Mouse (Mus musculus): ENCODE measurements around the gene Kcnj3. TPM values are rescaled to one million over a fixed set of nuclear protein-coding genes. Genes with fewer than 3 reads are reported as not detected.
"Not testable (repeated sequence)": the region's sequence is repeated elsewhere in the genome, so short reads cannot be mapped to it uniquely, and the experiment has no call there.

Gene Kcnj3
- polyA plus RNA-seq, 1 experiment from 2014 or later = 5.2 TPM

- Histone ChIP-seq H3K27me3 (replicated peaks) (no peaks in the 10 kb centered on the region), H3K27ac (no peak overlapping the region), H3K4me2 (no peak overlapping the region), H3K9ac (no peak overlapping the region), H3K4me1 (no peaks in the 10 kb centered on the region), H3K9me3 (no peaks in the 10 kb centered on the region), H3K36me3 (replicated peaks) (no peaks in the 10 kb centered on the region), H3K4me3 (no peak overlapping the region)
- ATAC-seq (replicated peaks) = no peak
- WGBS = 96% methylated on average over 2 of the region's 2 CpGs
Observed at GRCm38 (mm10) chr2:55459195-55459594, 23.4 kb downstream of the Kcnj3 start.

- Histone ChIP-seq H3K4me1 (no peaks in the 10 kb centered on the region), H3K36me3 (replicated peaks) (no peaks in the 10 kb centered on the region), H3K27me3 (replicated peaks) (no peaks in the 10 kb centered on the region), H3K9me3 (no peaks in the 10 kb centered on the region), H3K27ac (no peak overlapping the region), H3K4me3 (no peak overlapping the region), H3K4me2 (no peak overlapping the region), H3K9ac (no peak overlapping the region)
- peak; percentile 48; the same call in 1 of the 2 replicates for ATAC-seq (replicated peaks)
- WGBS = 41% methylated on average over 2 of the region's 2 CpGs
Observed at GRCm38 (mm10) chr2:55469141-55469540, 33.4 kb downstream of the Kcnj3 start.

- no peaks in the 10 kb centered on the region for H3K4me1 ChIP-seq
- no peak overlapping the region for H3K27ac ChIP-seq
- ATAC-seq (replicated peaks) = no peak
- H3K36me3 ChIP-seq (replicated peaks) = no peaks in the 10 kb centered on the region
- no peaks in the 10 kb centered on the region for H3K27me3 ChIP-seq (replicated peaks)
- WGBS = 90% methylated on average over 2 of the region's 2 CpGs
- no peak overlapping the region for H3K4me3 ChIP-seq
- no peaks in the 10 kb centered on the region for H3K9me3 ChIP-seq
- no peak overlapping the region for H3K4me2 ChIP-seq
- H3K9ac ChIP-seq = no peak overlapping the region
Observed at GRCm38 (mm10) chr2:55470006-55470405, 34.2 kb downstream of the Kcnj3 start.

- Histone ChIP-seq H3K4me2 (no peak overlapping the region), H3K27me3 (replicated peaks) (no peaks in the 10 kb centered on the region), H3K36me3 (replicated peaks) (no peaks in the 10 kb centered on the region), H3K27ac (no peak overlapping the region), H3K4me1 (no peaks in the 10 kb centered on the region), H3K9me3 (no peaks in the 10 kb centered on the region), H3K9ac (no peak overlapping the region), H3K4me3 (no peak overlapping the region)
- 77% methylated on average over 4 of the region's 4 CpGs for WGBS
- no peak for ATAC-seq (replicated peaks)
Observed at GRCm38 (mm10) chr2:55479511-55479910, 43.7 kb downstream of the Kcnj3 start.

GRCm38 (mm10) chr2:55479933-55480601, 44.3 kb downstream of the Kcnj3 start:
- no peak overlapping the region for H3K9ac ChIP-seq
- no peaks in the 10 kb centered on the region for H3K27me3 ChIP-seq (replicated peaks)
- H3K27ac ChIP-seq = no peak overlapping the region
- ATAC-seq (replicated peaks) = no peak
- no peaks in the 10 kb centered on the region for H3K4me1 ChIP-seq
- H3K9me3 ChIP-seq = no peaks in the 10 kb centered on the region
- 72% methylated on average over 4 of the region's 4 CpGs for WGBS
- no peaks in the 10 kb centered on the region for H3K36me3 ChIP-seq (replicated peaks)
- H3K4me2 ChIP-seq = no peak overlapping the region
- H3K4me3 ChIP-seq = no peak overlapping the region

- no peaks in the 10 kb centered on the region for H3K36me3 ChIP-seq (replicated peaks)
- no peaks in the 10 kb centered on the region for H3K27me3 ChIP-seq (replicated peaks)
- no peak overlapping the region for H3K27ac ChIP-seq
- ATAC-seq (replicated peaks) = no peak
- no peaks in the 10 kb centered on the region for H3K4me1 ChIP-seq
- H3K4me3 ChIP-seq = no peak overlapping the region
- no peaks in the 10 kb centered on the region for H3K9me3 ChIP-seq
- H3K4me2 ChIP-seq = no peak overlapping the region
- no peak overlapping the region for H3K9ac ChIP-seq
Observed at GRCm38 (mm10) chr2:55480602-55480965, 44.8 kb downstream of the Kcnj3 start.

- H3K36me3 ChIP-seq (replicated peaks); H3K4me1 ChIP-seq; H3K27ac ChIP-seq; H3K27me3 ChIP-seq (replicated peaks); ATAC-seq (replicated peaks); H3K9ac ChIP-seq; H3K9me3 ChIP-seq; H3K4me3 ChIP-seq; H3K4me2 ChIP-seq: not testable (repeated sequence)
- WGBS = 90% methylated on average over 7 of the region's 7 CpGs
Observed at GRCm38 (mm10) chr2:55485500-55486129, 49.8 kb downstream of the Kcnj3 start.

- WGBS = 74% methylated on average over 9 of the region's 9 CpGs
- no peak overlapping the region for H3K9ac ChIP-seq
- H3K36me3 ChIP-seq (replicated peaks) = no peaks in the 10 kb centered on the region
- no peak overlapping the region for H3K4me3 ChIP-seq
- no peak overlapping the region for H3K27ac ChIP-seq
- no peaks in the 10 kb centered on the region for H3K27me3 ChIP-seq (replicated peaks)
- no peak overlapping the region for H3K4me2 ChIP-seq
- no peaks in the 10 kb centered on the region for H3K9me3 ChIP-seq
- ATAC-seq (replicated peaks) = no peak
- H3K4me1 ChIP-seq = no peaks in the 10 kb centered on the region
Observed at GRCm38 (mm10) chr2:55503390-55504176, 67.8 kb downstream of the Kcnj3 start.

GRCm38 (mm10) chr2:55505712-55506111, 69.9 kb downstream of the Kcnj3 start:
- Histone ChIP-seq H3K27ac (no peak overlapping the region), H3K4me3 (no peak overlapping the region), H3K9ac (no peak overlapping the region), H3K4me2 (no peak overlapping the region), H3K4me1 (no peaks in the 10 kb centered on the region), H3K36me3 (replicated peaks) (no peaks in the 10 kb centered on the region), H3K9me3 (no peaks in the 10 kb centered on the region), H3K27me3 (replicated peaks) (no peaks in the 10 kb centered on the region)
- no peak for ATAC-seq (replicated peaks)
- WGBS = 96% methylated on average over 1 of the region's 1 CpGs

GRCm38 (mm10) chr2:55517297-55517696, 81.5 kb downstream of the Kcnj3 start:
- H3K9ac ChIP-seq = no peak overlapping the region
- no peaks in the 10 kb centered on the region for H3K9me3 ChIP-seq
- no peak overlapping the region for H3K27ac ChIP-seq
- no peak for ATAC-seq (replicated peaks)
- no peak overlapping the region for H3K4me2 ChIP-seq
- no peak overlapping the region for H3K4me3 ChIP-seq
- no peaks in the 10 kb centered on the region for H3K4me1 ChIP-seq
- H3K27me3 ChIP-seq (replicated peaks) = no peaks in the 10 kb centered on the region
- no peaks in the 10 kb centered on the region for H3K36me3 ChIP-seq (replicated peaks)

GRCm38 (mm10) chr2:55532738-55533491, 97.1 kb downstream of the Kcnj3 start:
- Histone ChIP-seq H3K36me3 (replicated peaks) (no peaks in the 10 kb centered on the region), H3K4me3 (no peak overlapping the region), H3K4me1 (no peaks in the 10 kb centered on the region), H3K27ac (no peak overlapping the region), H3K9ac (no peak overlapping the region), H3K4me2 (no peak overlapping the region), H3K27me3 (replicated peaks) (no peaks in the 10 kb centered on the region), H3K9me3 (no peaks in the 10 kb centered on the region)
- no peak for ATAC-seq (replicated peaks)
- WGBS = 86% methylated on average over 8 of the region's 8 CpGs

GRCm38 (mm10) chr2:55534946-55535345, 99.2 kb downstream of the Kcnj3 start:
- H3K9ac ChIP-seq = no peak overlapping the region
- H3K4me1 ChIP-seq = no peaks in the 10 kb centered on the region
- H3K4me3 ChIP-seq = no peak overlapping the region
- H3K27ac ChIP-seq = no peak overlapping the region
- H3K4me2 ChIP-seq = no peak overlapping the region
- no peaks in the 10 kb centered on the region for H3K36me3 ChIP-seq (replicated peaks)
- H3K27me3 ChIP-seq (replicated peaks) = no peaks in the 10 kb centered on the region
- WGBS = 61% methylated on average over 2 of the region's 2 CpGs
- ATAC-seq (replicated peaks) = peak; percentile 48; the same call in 1 of the 2 replicates
- H3K9me3 ChIP-seq = no peaks in the 10 kb centered on the region

Data from midbrain, embryonic 15.5 days (tissue).